Mouse (Mus musculus) hematopoietic stem cell, adult 5-6 weeks (primary cell): ENCODE data around the gene Cyp4f40. TPM values are rescaled to one million over a fixed set of nuclear protein-coding genes. Genes with fewer than 3 reads are reported as not detected.
"Not testable (repeated sequence)": the region's sequence is repeated elsewhere in the genome, so short reads cannot be mapped to it uniquely, and the experiment has no call there.

ENCODE experiments used
- ATAC-seq, 2 experiments: fragments of 125-278 bp in 1 of 2; replicated peaks in 1 of 2; 2 replicates each; pipeline ENCODE4 v1.8.0; 2016 to 2017; ENCODE audit warnings: inconsistent platforms in 2 of 2, mild to moderate bottlenecking in 2 of 2, moderate number of reproducible peaks in 2 of 2, low read depth in 1 of 2, moderate TSS enrichment in 1 of 2; ENCODE audit not compliant: low FRiP score in 2 of 2, poor library complexity in 2 of 2, severe bottlenecking in 2 of 2, insufficient read depth in 1 of 2, low TSS enrichment in 1 of 2
- total RNA-seq: library from RNA; stranded (forward); fragments of 172-1452, 232-1000 nt; gene quantifications from 2 replicates; pipeline ENCODE4 v1.2.3, GENCODE M21; 2017

Cyp4f40 gene
- total RNA-seq, 1 experiment from 2014 or later: not detected

- ATAC-seq: no peak
Measured at GRCm38 (mm10) chr17:32685048-32685750, 26.5 kb downstream of the Cyp4f40 start, which contains the start of gene Cyp4f15. Cyp4f15 (plus strand) TSS chr17:32685627.

- no peak for ATAC-seq
Measured at GRCm38 (mm10) chr17:32686722-32687121, 28.0 kb downstream of the Cyp4f40 start.

GRCm38 (mm10) chr17:32690959-32691358 is 32.3 kb downstream of the Cyp4f40 start:
- no peak for ATAC-seq

GRCm38 (mm10) chr17:32702826-32703225 is 44.1 kb downstream of the Cyp4f40 start:
- no peak for ATAC-seq

GRCm38 (mm10) chr17:32710541-32710940 is 51.8 kb downstream of the Cyp4f40 start:
- not testable (repeated sequence) for ATAC-seq

- ATAC-seq: not testable (repeated sequence)
Measured at GRCm38 (mm10) chr17:32722151-32722550, 63.5 kb downstream of the Cyp4f40 start.

GRCm38 (mm10) chr17:32722771-32723170 is 64.1 kb downstream of the Cyp4f40 start:
- no peak for ATAC-seq

GRCm38 (mm10) chr17:32726360-32726759 is 67.7 kb downstream of the Cyp4f40 start:
- not testable (repeated sequence) for ATAC-seq

Other genes with a start within 250 kb of the Cyp4f40 start
- 57.8 and 80.3 TPM in 2 replicates for gene Pglyrp2, start 234.7 kb upstream of the Cyp4f40 start, total RNA-seq
- gene Cyp4f39, start 206.2 kb upstream of the Cyp4f40 start, total RNA-seq: 0.99 TPM in 1 of 2 replicates, not detected in the other
- 1.4 and 2.2 TPM in 2 replicates for gene Cyp4f17, start 152.8 kb upstream of the Cyp4f40 start, total RNA-seq
- gene Cyp4f16, start 122.3 kb upstream of the Cyp4f40 start, total RNA-seq: 7.1 and 14.4 TPM in 2 replicates
- gene Cyp4f37, start 37.6 kb upstream of the Cyp4f40 start, total RNA-seq: not detected in 2 replicates
- gene Cyp4f15, start 26.7 kb downstream of the Cyp4f40 start, total RNA-seq: not detected in 2 replicates
- 29.6 and 39.7 TPM in 2 replicates for gene Zfp871, start 129.4 kb downstream of the Cyp4f40 start, total RNA-seq
- gene Zfp811, start 151.0 kb downstream of the Cyp4f40 start, total RNA-seq: 0.13 TPM in 1 of 2 replicates, not detected in the other
- gene Zfp799, start 171.4 kb downstream of the Cyp4f40 start, total RNA-seq: 10.6 and 19.9 TPM in 2 replicates
- gene Zfp870, start 232.7 kb downstream of the Cyp4f40 start, total RNA-seq: 6.6 and 7.0 TPM in 2 replicates